Mouse (Mus musculus) adipocyte (in vitro differentiated cells): ENCODE measurements at regions not wholly inside any gene's neighbourhood (a gene's known extent, or its start where the extent isn't known, plus 50 kb on each side); places are given as distances from the start of the nearest gene placed in this dataset.

Source experiments
- DNase-seq: peaks from one replicate; pipeline ENCODE4 v3.0.0-alpha.2; 2016; ENCODE audit warnings: low spot score

DNA sequence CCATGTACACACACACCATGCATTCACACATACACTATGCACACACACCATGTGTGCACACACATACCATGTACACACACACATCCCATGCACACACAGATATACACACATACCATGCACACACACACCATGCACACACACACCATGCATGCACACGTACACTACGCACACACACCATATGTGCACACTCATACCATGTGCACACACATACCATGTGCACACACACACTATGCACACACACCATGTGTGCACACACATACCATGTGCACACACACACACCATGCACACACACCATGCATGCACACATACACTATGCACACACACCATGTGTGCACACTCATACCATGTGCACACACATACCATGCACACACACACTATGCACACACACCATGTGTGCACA lies 87.1 kb upstream of the Tmem150c start:
- no peak for DNase-seq

GRCm38 (mm10) chr5:100244811-100245210 lies 85.2 kb upstream of the Tmem150c start:
- DNase-seq, result no peak

GRCm38 (mm10) chr5:100240876-100241275 lies 81.3 kb upstream of the Tmem150c start:
- DNase-seq, result peak; percentile 10

- no peak for DNase-seq
Observed at GRCm38 (mm10) chr5:100239632-100240031, 80.0 kb upstream of the Tmem150c start.

GRCm38 (mm10) chr5:100238287-100239036 lies 78.9 kb upstream of the Tmem150c start:
- no peak for DNase-seq

DNA sequence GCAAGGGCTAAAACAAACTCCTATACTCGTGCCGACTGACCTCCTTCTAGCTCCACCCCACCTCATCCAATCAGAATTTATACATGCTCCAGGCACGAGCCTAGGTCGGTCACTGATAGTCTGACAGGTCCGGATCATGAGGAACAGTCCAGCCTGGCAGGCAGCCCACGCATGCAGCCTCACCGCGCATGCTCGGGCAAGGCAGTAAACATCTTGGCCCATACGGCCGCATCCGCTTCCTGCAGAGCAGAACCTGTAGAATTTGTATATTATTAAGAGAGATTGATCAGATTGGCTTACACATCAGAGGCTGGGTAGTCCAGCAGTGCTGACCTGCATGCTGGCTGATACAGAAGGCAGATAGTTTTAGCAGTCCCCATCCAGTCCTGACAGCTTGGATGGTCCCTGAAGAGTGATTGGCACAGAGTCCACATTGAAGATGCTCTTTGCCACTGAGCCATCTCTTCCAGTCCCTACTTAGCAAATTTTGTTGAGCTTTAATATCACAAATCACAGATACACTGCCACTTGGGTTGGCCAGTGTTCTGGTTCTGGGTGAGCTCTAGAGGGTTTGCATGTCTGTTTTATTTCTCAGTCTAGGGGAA lies 78.2 kb upstream of the Tmem150c start:
- no peak for DNase-seq

DNA sequence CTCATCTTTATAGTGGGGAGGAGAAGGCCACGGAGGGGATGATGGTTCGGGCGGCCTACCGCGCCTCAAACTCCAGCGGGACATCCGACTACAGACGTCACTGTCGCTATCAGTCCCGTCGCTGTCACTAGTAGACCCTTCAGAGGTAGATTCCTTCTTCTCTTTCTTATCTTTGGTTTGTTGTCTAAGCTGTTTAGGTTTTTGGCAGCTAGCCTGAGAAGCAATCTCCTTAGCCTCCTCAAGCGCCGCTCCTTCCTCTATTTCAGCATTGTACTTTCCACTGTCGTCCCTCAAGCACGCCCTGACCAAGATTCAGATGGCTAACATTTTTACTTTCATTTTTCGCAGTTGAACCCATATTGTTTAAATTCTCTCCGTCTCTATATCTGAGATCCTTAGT lies 76.7 kb upstream of the Tmem150c start:
- no peak for DNase-seq

- no peak for DNase-seq
Observed at GRCm38 (mm10) chr5:100232076-100232475, 72.5 kb upstream of the Tmem150c start.

DNA sequence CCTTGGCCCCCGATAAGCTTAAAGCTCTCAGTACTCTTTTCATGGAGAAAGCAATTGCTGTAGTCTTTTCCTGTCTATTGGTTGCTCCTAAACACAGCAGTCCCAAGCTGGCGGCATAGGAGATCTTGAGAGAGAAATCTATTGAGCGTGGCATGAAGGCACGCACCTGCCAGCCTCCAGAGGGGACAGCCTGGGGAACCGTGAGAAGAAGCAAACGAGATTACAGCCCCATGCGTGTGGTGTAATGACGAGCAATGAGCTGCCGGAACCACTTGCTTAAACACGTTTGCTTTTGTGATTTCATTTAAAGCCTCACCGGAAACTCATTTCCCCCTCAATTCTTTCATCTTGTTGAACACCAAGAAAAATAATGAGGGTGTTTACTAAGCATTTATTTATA lies 72.0 kb upstream of the Tmem150c start:
- no peak for DNase-seq

- no peak for DNase-seq
Observed at GRCm38 (mm10) chr5:100230038-100230437, 70.4 kb upstream of the Tmem150c start.

- no peak for DNase-seq
Observed at GRCm38 (mm10) chr5:100227888-100228287, 68.3 kb upstream of the Tmem150c start.

- DNase-seq, result no peak
Observed at GRCm38 (mm10) chr5:100226571-100227235, 67.1 kb upstream of the Tmem150c start.

- no peak for DNase-seq
Observed at GRCm38 (mm10) chr5:100225491-100225890, 65.9 kb upstream of the Tmem150c start.

- DNase-seq, result no peak
Observed at GRCm38 (mm10) chr5:100224773-100225363, 65.3 kb upstream of the Tmem150c start.

DNA sequence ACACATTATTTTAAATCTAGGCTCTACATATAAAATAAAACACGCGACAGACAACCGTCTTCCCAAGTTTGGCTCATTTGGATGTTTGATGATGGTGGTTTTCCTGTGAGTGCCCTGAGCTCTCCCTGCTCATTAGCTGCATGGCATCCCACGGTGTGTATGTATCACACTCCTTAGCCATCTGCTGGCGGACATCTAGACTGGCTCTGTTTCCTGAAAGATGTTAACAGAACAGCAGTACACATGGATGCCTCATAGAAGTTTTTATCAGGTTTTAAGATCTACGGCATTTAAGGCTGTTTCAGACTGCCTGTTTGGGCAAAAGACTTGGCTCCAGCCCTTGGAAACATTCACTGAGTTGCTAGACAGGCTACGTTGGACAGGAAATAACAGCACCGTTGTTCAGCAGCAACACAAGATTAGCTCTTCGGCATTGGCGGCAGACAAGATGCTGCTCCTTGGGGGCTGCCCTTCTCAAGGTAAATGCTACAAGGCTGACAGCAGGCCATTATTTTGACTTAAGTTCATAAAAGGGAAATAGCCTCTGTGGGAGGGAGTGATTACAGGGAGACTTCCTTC lies 61.5 kb upstream of the Tmem150c start:
- no peak for DNase-seq

DNA sequence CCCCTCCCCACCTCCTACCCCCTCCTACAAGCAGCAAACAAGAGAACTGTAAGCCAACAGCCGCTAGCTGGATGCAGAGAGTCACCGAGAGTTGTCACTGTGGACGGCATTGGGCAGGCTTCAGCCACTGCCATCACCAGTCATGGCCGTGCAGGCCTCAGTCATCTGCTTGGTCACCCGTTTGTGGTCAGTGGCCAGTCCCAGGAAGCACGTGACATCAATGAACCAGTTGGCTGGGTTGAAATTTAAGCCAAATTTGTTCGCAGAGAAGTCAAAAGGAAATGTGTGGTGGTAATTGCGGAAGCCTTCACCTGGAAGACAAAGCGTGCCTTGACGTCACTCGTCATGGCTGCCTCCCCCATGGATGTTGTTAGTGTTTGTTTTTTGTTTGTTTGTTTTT lies 60.7 kb upstream of the Tmem150c start:
- DNase-seq, result no peak

- no peak for DNase-seq
Observed at GRCm38 (mm10) chr5:100218256-100218851, 58.7 kb upstream of the Tmem150c start.

DNA sequence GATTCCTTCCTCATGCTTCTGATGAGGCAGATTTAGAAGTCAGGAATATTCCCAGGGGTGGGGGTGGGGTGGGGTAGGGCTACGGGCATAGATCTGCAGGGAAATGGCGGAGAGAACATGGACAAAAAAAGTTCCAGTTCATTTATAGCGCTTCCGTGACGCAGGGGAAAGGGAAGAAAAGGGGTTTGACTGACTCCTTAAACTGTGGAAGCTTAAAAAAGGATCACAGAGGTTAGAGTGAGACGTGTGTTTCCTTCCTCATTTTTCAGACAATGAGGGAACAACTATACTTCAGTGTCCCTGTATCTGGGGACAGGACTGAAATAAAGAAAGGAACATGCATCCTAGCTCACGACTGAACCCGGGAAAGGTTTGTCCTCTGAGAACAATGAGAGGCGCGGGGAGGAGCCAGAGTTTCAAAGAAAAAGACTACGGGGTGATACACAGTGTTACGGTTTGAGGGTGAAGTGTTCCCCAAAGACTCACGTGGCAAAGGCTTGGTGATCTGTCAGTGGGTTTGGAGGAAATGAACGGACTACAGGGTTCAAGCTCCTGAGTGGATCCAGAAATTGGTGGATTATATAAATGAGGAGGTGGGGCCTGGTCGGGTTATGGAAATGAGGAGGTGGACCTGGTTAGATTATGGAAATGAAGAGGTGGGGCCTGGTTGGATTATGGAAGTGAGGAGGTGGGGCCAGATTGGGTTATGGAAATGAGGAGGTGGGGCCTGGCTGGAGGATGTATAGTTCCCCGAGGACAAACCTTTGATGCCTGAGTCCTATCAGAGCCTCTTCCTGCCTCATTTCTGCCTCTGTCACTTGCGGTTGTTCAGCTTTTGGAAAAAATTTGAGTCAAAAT lies 57.8 kb upstream of the Tmem150c start:
- DNase-seq, result no peak

DNA sequence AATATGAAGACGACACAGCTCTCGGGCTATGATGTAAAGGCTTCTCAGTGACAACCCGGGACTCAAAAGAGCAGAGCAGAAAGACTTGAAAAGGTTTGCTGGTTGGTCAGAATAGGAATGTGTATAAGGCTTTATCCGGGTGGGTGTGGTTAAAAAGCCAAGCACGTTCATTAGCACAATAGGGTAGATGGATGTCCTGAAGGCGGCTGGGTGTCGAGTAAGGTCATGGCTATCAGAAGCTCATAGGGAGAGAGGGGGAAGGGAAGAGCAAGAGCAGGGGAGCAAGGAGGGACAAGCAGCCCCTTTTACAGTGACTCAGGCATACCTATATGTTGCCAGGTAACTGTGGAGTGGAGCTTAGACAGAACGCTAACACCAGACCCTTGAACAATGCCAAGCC lies 54.3 kb upstream of the Tmem150c start:
- no peak for DNase-seq

GRCm38 (mm10) chr5:100210708-100211107 lies 51.1 kb upstream of the Tmem150c start:
- DNase-seq, result no peak
